Mouse (Mus musculus) stomach, postnatal 0 days (tissue): ENCODE results near the gene Kirrel2. TPM values are rescaled to one million over a fixed set of nuclear protein-coding genes. Genes with fewer than 3 reads are reported as not detected.
"Not testable (repeated sequence)": the region's sequence is repeated elsewhere in the genome, so short reads cannot be mapped to it uniquely, and the experiment has no call there.

Experiments used
- ATAC-seq: fragments of 200-750 bp; cut with Nextera tagmentation; 2 replicates; pipeline ENCODE4 v1.8.0; 2017; ENCODE audit not compliant: low FRiP score, low TSS enrichment
- DNase-seq: peaks from one replicate; pipeline ENCODE4 v3.0.0-alpha.2; 2016; ENCODE audit warnings: low spot score
- H3K27ac ChIP-seq: fragments of 300-500 bp; sonication (generic); replicated peaks from 2 replicates; pipeline ENCODE4 v1.5.1; 2014; ENCODE audit warnings: mild to moderate bottlenecking, control low read depth
- H3K27me3 ChIP-seq: fragments of 300-500 bp; sonication (generic); 2 replicates; pipeline ENCODE4 v1.6.1; 2014; ENCODE audit warnings: low read length; ENCODE audit not compliant: control insufficient read depth, insufficient read depth
- H3K36me3 ChIP-seq: fragments of 300-500 bp; sonication (generic); 2 replicates; pipeline ENCODE4 v1.6.1; 2014; ENCODE audit warnings: low read length, mixed read lengths; ENCODE audit not compliant: control insufficient read depth, insufficient read depth
- H3K4me1 ChIP-seq: fragments of 300-500 bp; sonication (generic); replicated peaks from 2 replicates; pipeline ENCODE4 v1.6.1; 2014; ENCODE audit warnings: antibody characterized with exemption; ENCODE audit not compliant: control insufficient read depth, insufficient read depth
- H3K4me2 ChIP-seq: fragments of 300-500 bp; sonication (generic); replicated peaks from 2 replicates; pipeline ENCODE4 v1.6.1; 2014; ENCODE audit warnings: low read depth, mild to moderate bottlenecking, control low read depth, moderate library complexity
- H3K4me3 ChIP-seq: fragments of 300-500 bp; sonication (generic); 2 replicates; pipeline ENCODE4 v1.5.1; 2014; ENCODE audit warnings: low read depth, low read length, control low read depth
- H3K9ac ChIP-seq: fragments of 300-500 bp; sonication (generic); 2 replicates; pipeline ENCODE4 v1.6.1; 2014; ENCODE audit warnings: mild to moderate bottlenecking, low read length, control low read depth, mixed read lengths
- H3K9me3 ChIP-seq: fragments of 300-500 bp; sonication (generic); 2 replicates; pipeline ENCODE4 v1.6.1; 2016; ENCODE audit warnings: low read length; ENCODE audit not compliant: control insufficient read depth
- CTCF ChIP-seq: IDR thresholded peaks from 2 replicates; pipeline ENCODE4 v1.5.1; 2016; ENCODE audit warnings: antibody characterized with exemption, low read depth, mild to moderate bottlenecking, moderate library complexity
- EP300 ChIP-seq: optimal IDR thresholded peaks from 2 replicates; pipeline ENCODE3; 2016; ENCODE audit warnings: antibody characterized with exemption
- WGBS: fragments of 180-500 bp; shearing (Covaris S2); extraction: QIAGEN DNeasy Blood & Tissue Kit; methylation state at CpG from one replicate; pipeline ENCODE4 v1.1.7; 2014; 5-methylcytosine and 5-hydroxymethylcytosine counted together
- polyA plus RNA-seq: library from polyadenylated mRNA; unstranded; fragments of >200 nt; fragmentation: Nextera tagmentation; extraction: Ambion mirVana; gene quantifications from 2 replicates; pipeline ENCODE4 v1.2.1, GENCODE M21; 2015

Kirrel2 gene
- 0.18 TPM in 2 replicates for polyA plus RNA-seq

GRCm38 (mm10) chr7:30457629-30458330 is at the start of gene Kirrel2, which contains the start of gene Nphs1:
Kirrel2 (minus strand) TSS chr7:30457690.
Nphs1 (plus strand) TSS chr7:30458315.
- no peak within 1 kb of the TSS for H3K9ac ChIP-seq
- 3% methylated on average over 16 of the region's 16 CpGs for WGBS
- no peak within 1 kb of the TSS for H3K27ac ChIP-seq
- no peaks in the 10 kb centered on the region for H3K9me3 ChIP-seq
- no peaks in the 10 kb centered on the region for H3K36me3 ChIP-seq
- H3K4me1 ChIP-seq = 0 out of 2 replicates have a peak, but pooled peaks cover 2% of the 10 kb centered on the region
- H3K4me2 ChIP-seq = peak within 1 kb of the TSS; percentile 34
- TF ChIP-seq EP300 (no peak), CTCF (no peak)
- peak; percentile 53; the same call in 1 of the 2 replicates for ATAC-seq
- peak; percentile 33 for DNase-seq
- peak within 1 kb of the TSS; percentile 6; the same call in 1 of the 2 replicates for H3K4me3 ChIP-seq
- H3K27me3 ChIP-seq = peaks cover 23% of the 10 kb centered on the region

DNA sequence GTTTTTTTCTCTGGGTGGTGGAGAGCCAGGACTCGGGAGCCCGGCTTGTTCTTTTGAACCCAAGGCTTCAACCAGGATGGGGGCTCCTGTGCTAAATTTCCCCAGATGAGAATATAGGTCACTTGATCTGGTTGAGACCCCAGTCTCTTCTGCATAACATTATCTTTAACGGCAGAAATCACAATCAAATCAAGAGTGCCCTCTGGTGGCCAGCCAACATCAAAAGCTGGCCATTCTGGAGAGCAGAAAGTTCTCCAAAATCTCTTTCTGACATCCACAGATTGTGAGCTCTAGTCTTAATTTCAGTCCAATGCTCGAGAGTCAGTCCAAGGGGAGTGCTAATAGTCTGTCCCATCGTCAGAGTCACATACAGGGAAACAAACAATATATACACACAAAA is 43.7 kb upstream of the Kirrel2 start:
- not testable (repeated sequence) for H3K4me1 ChIP-seq, DNase-seq, H3K27me3 ChIP-seq, H3K9ac ChIP-seq, H3K4me3 ChIP-seq, H3K27ac ChIP-seq, ATAC-seq, H3K36me3 ChIP-seq, H3K4me2 ChIP-seq, H3K9me3 ChIP-seq
- peak; percentile 49 for TF ChIP-seq CTCF
- WGBS = 78% methylated on average over 5 of the region's 5 CpGs

DNA sequence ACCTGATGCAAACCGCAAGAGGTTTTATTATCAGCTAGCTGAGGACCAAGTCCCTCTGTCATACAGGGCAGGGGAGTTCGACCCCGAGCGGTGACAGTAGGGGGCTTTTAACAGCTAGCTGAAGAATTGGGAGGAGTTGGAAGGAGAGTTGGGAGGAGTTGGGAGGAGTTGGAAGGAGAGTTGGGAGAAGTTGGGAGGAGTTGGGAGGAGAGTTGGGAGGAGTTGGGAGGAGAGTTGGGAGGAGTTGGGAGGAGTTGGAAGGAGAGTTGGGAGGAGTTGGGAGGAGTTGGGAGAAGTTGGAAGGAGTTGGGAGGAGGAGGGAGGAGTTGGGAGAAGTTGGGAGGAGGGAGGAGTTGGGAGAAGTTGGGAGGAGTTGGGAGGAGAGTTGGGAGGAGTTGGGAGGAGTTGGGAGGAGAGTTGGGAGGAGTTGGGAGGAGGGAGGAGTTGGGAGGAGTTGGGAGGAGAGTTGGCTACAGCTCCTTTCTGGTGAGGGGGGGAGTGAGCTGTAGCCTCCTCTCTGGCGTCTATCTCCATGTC is 38.1 kb upstream of the Kirrel2 start:
- not testable (repeated sequence) for H3K9me3 ChIP-seq, H3K27ac ChIP-seq, H3K27me3 ChIP-seq, H3K4me3 ChIP-seq, H3K36me3 ChIP-seq, H3K4me1 ChIP-seq, ATAC-seq, DNase-seq, H3K9ac ChIP-seq, H3K4me2 ChIP-seq
- WGBS = 49% methylated on average over 4 of the region's 5 CpGs

DNA sequence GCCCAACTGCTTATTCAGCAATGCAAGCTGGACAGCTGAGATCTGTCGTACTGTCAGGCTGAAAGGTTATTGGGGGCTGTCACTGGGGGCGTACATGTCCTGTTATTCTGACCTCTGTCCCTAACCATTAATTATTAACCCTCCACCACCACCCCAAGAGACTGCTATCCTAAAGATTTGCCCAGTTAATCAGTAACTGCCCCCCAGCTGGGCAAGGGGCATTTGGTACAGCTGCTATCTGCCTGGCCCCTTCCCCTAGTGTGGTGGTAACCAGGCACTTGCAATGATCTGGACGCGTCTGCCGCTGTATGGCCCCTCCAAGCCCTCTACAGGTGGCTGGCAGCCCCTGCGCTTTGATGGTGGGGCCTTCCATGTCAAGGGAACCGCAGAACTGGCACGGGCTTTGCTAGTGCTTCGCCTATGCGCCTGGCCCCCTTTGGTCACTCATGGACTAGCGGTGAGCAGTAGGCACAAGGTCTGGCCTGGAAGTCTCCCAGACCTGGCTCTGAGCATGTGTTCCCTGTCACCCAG is 36.0 kb upstream of the Kirrel2 start, which contains the start of gene Prodh2:
Prodh2 (plus strand) TSS at position 222 of the 531 bp plus-strand sequence.
- no peaks in the 10 kb centered on the region for H3K36me3 ChIP-seq
- no peak within 1 kb of the TSS for H3K9ac ChIP-seq
- ATAC-seq (no peak), DNase-seq (no peak)
- WGBS = 38% methylated on average over 11 of the region's 11 CpGs
- H3K4me2 ChIP-seq = no peak within 1 kb of the TSS
- H3K9me3 ChIP-seq = no peaks in the 10 kb centered on the region
- no peaks in the 10 kb centered on the region for H3K27me3 ChIP-seq
- no peak within 1 kb of the TSS for H3K27ac ChIP-seq
- no peak; the same call in 1 of the 2 replicates for TF ChIP-seq CTCF
- H3K4me3 ChIP-seq = no peak within 1 kb of the TSS
- no peaks in the 10 kb centered on the region for H3K4me1 ChIP-seq

DNA sequence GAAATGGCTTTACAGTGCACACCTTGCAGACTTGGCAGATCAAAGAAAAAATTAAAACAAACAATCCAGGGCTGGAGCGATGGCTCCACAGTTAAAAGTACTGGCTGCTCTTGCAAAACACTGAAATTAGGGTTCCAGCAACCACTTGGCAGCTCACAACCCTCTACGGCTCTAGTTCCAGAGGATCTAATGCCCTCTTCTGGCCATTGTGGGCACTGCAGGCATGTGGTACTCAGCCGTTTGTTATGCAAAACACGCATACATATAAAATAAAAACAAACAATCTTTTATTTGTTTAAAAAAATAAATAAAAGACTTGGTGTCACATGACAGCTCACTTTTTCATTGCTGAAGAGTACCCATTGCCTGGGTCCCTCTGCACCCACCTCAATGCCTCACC is 35.3 kb upstream of the Kirrel2 start:
- Histone ChIP-seq H3K4me3 (no peak overlapping the region), H3K27ac (no peak overlapping the region), H3K9ac (no peak overlapping the region), H3K4me1 (no peaks in the 10 kb centered on the region), H3K27me3 (no peaks in the 10 kb centered on the region), H3K4me2 (no peak overlapping the region), H3K36me3 (no peaks in the 10 kb centered on the region), H3K9me3 (no peaks in the 10 kb centered on the region)
- 13% methylated on average over 4 of the region's 4 CpGs for WGBS
- TF ChIP-seq EP300 (no peak), CTCF (peak; percentile 85)
- DNase-seq (peak; percentile 70), ATAC-seq (no peak)

- Histone ChIP-seq H3K27ac (no peak overlapping the region), H3K27me3 (no peaks in the 10 kb centered on the region), H3K4me2 (no peak overlapping the region), H3K9ac (no peak overlapping the region), H3K4me3 (no peak overlapping the region), H3K36me3 (no peaks in the 10 kb centered on the region), H3K4me1 (no peaks in the 10 kb centered on the region), H3K9me3 (no peaks in the 10 kb centered on the region)
- DNase-seq = no peak
- WGBS = 10% methylated on average over 6 of the region's 6 CpGs
- no peak for ATAC-seq
- TF ChIP-seq EP300 (no peak), CTCF (no peak)
Observed at GRCm38 (mm10) chr7:30490957-30491307, 33.4 kb upstream of the Kirrel2 start.
